Mouse (Mus musculus) kidney, postnatal 4 days (tissue): ENCODE measurements around the gene Gp1ba.

Source experiments
- DNase-seq, 2 experiments: peaks; one replicate each; pipeline ENCODE4 v3.0.0; 2021; ENCODE audit warnings: mixed read lengths in 2 of 2

Gene Gp1ba

GRCm38 (mm10) chr11:70674014-70674413 lies 35.1 kb downstream of the Gp1ba start:
- DNase-seq = no peak

- DNase-seq = no peak
These were observed 35.6 kb downstream of the Gp1ba start for GRCm38 (mm10) chr11:70674501-70674900.

GRCm38 (mm10) chr11:70678092-70678491 lies 39.2 kb downstream of the Gp1ba start:
- DNase-seq = no peak

GRCm38 (mm10) chr11:70678576-70678975 lies 39.7 kb downstream of the Gp1ba start:
- no peak for DNase-seq

GRCm38 (mm10) chr11:70679361-70679760 lies 40.4 kb downstream of the Gp1ba start:
- DNase-seq = no peak

GRCm38 (mm10) chr11:70679894-70680293 lies 41.0 kb downstream of the Gp1ba start:
- DNase-seq = no peak

- DNase-seq = no peak
These were observed 42.2 kb downstream of the Gp1ba start for GRCm38 (mm10) chr11:70681170-70681569.

GRCm38 (mm10) chr11:70681897-70682581 lies 43.1 kb downstream of the Gp1ba start:
- peak; percentile 50 to 67 for DNase-seq

GRCm38 (mm10) chr11:70683640-70684039 lies 44.7 kb downstream of the Gp1ba start:
- DNase-seq = no peak

GRCm38 (mm10) chr11:70686901-70687566 lies 48.1 kb downstream of the Gp1ba start:
- DNase-seq = peak; percentile 52 to 62

GRCm38 (mm10) chr11:70687601-70688199 lies 48.8 kb downstream of the Gp1ba start, which contains the start of gene Camta2:
Gene Camta2 (minus strand): TSS chr11:70688105.
- peak; percentile 95 to 96 for DNase-seq

- peak in 1 of 2 experiments; percentile 32 for DNase-seq
These were observed 49.5 kb downstream of the Gp1ba start for GRCm38 (mm10) chr11:70688372-70688771.

- no peak for DNase-seq
These were observed 50.7 kb downstream of the Gp1ba start for GRCm38 (mm10) chr11:70689578-70689977.
